Mouse (Mus musculus): ENCODE measurements around the gene Slc38a6. TPM values are rescaled to one million over a fixed set of nuclear protein-coding genes. Genes with fewer than 3 reads are reported as not detected.

Gene Slc38a6
- polyA plus RNA-seq, 1 experiment from 2014 or later, result 7.6 TPM

DNA sequence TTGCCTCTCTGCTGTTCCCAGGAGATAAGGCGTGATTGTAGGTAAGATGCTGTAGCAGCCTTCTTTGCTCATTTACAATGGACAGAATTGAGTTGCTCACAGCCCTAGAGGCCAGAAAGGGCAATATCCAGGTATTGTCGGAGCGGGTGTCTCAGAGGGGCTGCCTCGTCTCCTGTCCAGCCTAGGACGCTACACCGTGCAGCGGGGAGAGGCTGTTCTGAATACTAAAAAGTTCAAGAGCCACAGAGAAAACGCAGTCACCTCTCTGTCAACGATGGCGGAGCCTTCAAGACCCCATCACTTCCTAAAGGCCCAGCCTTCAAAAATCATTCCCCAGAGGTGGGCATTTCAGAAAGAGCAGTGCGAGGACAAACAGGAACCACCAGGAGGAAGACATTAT, 74.6 kb downstream of the Slc38a6 start:
- Histone ChIP-seq H3K36me3 (ENCODE audit: poor library complexity, severe bottlenecking) (no peaks in the 10 kb centered on the region), H3K9me3 (replicated peaks) (no peaks in the 10 kb centered on the region; the same call in 1 of the 2 replicates), H3K4me1 (no peaks in the 10 kb centered on the region), H3K4me2 (no peak overlapping the region), H3K27me3 (no peaks in the 10 kb centered on the region), H3K9ac (no peak overlapping the region), H3K27ac (no peak overlapping the region), H3K4me3 (no peak overlapping the region)
- 79% methylated on average over 11 of the region's 11 CpGs for WGBS
- ATAC-seq, result no peak

DNA sequence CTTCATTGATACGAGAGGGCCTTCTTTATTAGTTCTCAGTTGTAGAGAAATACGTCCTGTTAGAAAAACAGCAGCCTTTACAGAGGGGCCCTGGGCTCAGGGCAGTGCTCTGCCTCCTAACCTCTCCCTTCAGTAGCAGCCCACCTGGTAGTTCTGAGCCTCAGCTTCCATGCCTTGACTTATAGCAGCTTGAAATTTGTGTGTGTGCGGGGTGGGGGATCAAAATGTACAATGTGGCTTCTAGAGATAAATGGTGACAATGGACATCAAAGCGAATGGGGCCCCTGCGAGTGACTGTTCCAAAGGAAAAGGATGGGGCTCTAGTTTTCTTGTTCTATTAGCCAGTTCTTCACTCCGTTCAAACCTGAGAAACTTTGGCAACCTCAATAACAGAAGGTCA, 76.8 kb downstream of the Slc38a6 start:
- no peak overlapping the region for H3K9ac ChIP-seq
- no peaks in the 10 kb centered on the region for H3K27me3 ChIP-seq
- no peak overlapping the region for H3K4me3 ChIP-seq
- no peak overlapping the region for H3K27ac ChIP-seq
- WGBS, result 94% methylated on average over 6 of the region's 6 CpGs
- peaks cover 7% of the 10 kb centered on the region for H3K4me1 ChIP-seq
- no peaks in the 10 kb centered on the region; the same call in 1 of the 2 replicates for H3K9me3 ChIP-seq (replicated peaks)
- no peak overlapping the region for H3K4me2 ChIP-seq
- ATAC-seq, result no peak
- no peaks in the 10 kb centered on the region for H3K36me3 ChIP-seq (ENCODE audit: poor library complexity, severe bottlenecking)

DNA sequence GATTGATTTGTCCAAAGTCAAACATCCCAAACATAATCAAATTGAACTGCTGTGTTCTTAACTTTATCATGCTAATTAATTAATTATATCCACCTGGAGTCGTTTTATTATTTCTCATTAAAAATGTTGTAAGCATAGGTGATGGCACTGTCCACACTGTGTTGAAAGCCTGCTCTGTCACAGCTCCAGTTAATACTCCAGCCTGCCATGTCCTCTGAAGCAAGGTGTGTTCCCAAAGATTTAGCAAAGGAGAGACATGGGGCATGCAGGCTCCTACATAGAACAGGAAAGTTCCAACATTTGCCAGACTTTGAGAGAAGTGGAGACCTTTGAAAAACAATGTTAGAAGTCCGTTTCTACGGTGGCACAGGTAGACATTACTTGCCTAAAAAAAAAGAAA, 77.4 kb downstream of the Slc38a6 start:
- ATAC-seq, result no peak
- no peak overlapping the region for H3K4me2 ChIP-seq
- peaks cover 7% of the 10 kb centered on the region for H3K4me1 ChIP-seq
- H3K9me3 ChIP-seq (replicated peaks), result no peaks in the 10 kb centered on the region
- H3K27me3 ChIP-seq, result no peaks in the 10 kb centered on the region
- no peak overlapping the region for H3K27ac ChIP-seq
- no peaks in the 10 kb centered on the region for H3K36me3 ChIP-seq (ENCODE audit: poor library complexity, severe bottlenecking)
- 92% methylated on average over 3 of the region's 3 CpGs for WGBS
- H3K9ac ChIP-seq, result no peak overlapping the region
- H3K4me3 ChIP-seq, result no peak overlapping the region

DNA sequence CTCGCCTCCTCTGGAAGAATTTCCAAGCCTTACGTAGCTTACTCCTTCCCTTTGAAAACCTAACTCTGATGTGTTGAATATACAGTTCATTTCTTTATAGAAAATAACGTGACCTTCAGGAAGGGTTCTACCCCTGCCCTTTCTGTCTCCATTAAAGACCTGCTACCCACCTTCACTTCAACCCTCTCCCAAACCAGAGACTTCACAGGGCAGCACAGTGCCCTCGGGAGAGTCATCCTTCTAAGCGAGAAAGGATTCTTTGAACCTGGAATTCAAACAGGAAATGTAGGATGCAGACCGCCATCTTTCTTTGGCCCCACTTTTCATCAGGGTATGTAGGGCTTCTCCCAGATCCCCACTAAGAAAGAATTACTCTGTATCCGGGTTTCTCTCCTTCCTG, 80.0 kb downstream of the Slc38a6 start:
- no peaks in the 10 kb centered on the region for H3K27me3 ChIP-seq
- no peak for ATAC-seq
- no peak overlapping the region for H3K27ac ChIP-seq
- WGBS, result 84% methylated on average over 7 of the region's 7 CpGs
- no peaks in the 10 kb centered on the region for H3K36me3 ChIP-seq (ENCODE audit: poor library complexity, severe bottlenecking)
- H3K9ac ChIP-seq, result no peak overlapping the region
- no peak overlapping the region for H3K4me2 ChIP-seq
- peaks cover 7% of the 10 kb centered on the region for H3K4me1 ChIP-seq
- H3K9me3 ChIP-seq (replicated peaks), result no peaks in the 10 kb centered on the region
- H3K4me3 ChIP-seq, result no peak overlapping the region

DNA sequence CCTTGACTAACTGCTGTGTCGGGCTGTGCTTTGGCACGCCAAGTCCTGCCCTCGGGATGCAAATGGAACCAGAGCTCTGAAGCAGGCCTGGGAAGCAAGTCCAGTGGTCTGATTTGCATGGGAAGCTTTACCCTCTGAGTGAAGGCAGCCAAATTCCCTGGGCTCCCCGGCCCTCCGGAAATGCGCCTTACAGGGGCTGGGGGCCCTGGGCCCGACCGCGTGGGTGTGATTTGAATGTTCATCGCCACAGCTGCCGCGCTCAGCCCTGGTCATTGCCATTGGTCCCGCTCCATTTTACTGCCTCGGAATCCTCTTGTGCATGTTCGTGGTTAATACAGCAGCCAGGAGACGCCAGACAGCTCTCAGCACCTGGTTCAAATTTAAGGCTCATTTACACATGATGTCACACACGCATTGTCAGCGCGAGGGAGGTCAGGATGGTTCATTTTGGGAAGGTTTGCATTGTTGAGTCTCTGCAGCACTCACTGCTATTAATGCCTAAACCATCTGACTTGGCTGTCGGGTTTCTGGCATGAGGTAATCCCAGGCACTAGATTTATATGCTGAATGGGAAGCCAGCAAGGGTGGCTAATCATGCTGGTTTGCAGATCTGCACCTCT, 81.0 kb downstream of the Slc38a6 start:
- Histone ChIP-seq H3K4me2 (no peak overlapping the region), H3K4me3 (no peak overlapping the region), H3K36me3 (ENCODE audit: poor library complexity, severe bottlenecking) (no peaks in the 10 kb centered on the region), H3K9me3 (replicated peaks) (no peaks in the 10 kb centered on the region), H3K9ac (no peak overlapping the region), H3K4me1 (peaks cover 7% of the 10 kb centered on the region), H3K27me3 (no peaks in the 10 kb centered on the region), H3K27ac (no peak overlapping the region)
- WGBS, result 41% methylated on average over 20 of the region's 20 CpGs
- peak; percentile 58 for ATAC-seq

DNA sequence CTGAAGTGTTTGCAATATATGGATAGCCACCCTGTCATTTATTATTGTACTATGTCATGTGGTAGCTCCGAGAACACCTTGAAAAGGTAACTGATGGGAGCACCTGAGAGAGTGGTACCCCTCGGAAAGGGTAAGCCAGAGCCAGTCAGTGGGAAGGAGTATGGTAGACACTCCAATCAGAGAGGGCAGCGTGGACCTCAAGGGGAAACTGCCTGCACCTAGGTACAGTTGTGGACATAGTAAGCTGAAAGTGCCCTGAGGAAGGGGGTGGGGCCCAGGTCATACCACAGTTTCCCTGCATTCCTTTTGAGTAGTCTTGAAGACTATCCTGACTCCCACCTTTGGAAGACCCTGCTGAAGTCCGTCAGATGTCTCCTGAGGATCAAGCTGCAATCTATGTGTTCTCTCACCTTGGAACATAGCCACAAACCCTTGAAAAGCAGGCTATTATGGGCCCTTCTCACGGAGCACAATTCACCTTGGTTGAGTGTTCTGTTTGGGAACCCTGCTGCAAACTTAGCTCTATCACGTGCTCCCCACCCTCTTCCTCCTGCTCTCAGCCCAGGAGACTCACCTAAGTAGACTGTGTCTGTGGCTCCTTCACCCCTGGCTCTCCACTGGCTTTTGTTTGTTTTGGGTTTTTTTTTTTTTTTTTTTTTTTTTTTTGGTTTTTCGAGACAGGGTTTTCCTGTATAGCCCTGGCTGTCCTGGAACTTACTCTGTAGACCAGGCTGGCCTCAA, 82.5 kb downstream of the Slc38a6 start:
- ATAC-seq, result no peak
- WGBS, result 85% methylated on average over 7 of the region's 7 CpGs

DNA sequence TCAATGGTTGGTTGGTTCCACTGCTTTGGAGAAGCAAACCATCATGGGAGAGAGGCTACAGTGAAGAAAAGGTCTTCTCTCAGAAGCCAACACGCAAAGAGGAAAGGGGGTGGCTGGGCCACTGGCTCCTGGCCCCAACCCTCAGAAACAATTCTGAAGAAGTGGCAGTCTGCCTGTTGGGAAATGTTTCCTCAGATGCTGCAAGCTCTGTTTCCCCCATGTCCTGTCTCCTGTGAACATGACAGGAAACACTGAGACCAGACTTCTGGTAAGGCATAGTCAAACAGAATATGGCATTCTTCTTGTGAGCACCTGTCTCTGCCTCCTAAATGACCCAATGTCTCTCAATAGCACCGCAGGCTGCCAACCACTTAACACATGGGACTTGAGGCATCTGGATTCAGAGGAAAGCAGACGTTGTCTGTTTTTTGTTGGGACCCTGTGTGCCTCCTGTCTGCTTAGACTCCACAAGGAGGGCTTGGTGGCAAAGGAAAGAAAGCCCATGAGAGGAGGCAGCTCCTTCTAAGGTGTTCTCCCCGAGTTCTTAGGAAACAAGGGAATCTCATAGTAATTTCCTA, 83.9 kb downstream of the Slc38a6 start:
- Histone ChIP-seq H3K27me3 (no peaks in the 10 kb centered on the region), H3K4me2 (no peak overlapping the region), H3K4me1 (peaks cover 7% of the 10 kb centered on the region), H3K9me3 (replicated peaks) (no peaks in the 10 kb centered on the region), H3K36me3 (ENCODE audit: poor library complexity, severe bottlenecking) (no peaks in the 10 kb centered on the region), H3K27ac (no peak overlapping the region), H3K9ac (no peak overlapping the region), H3K4me3 (no peak overlapping the region)
- 69% methylated on average over 4 of the region's 4 CpGs for WGBS
- no peak for ATAC-seq

More for the DNA sequence above, 82.5 kb downstream of the Slc38a6 start:
- no peak overlapping the region for H3K4me3 ChIP-seq
- H3K27me3 ChIP-seq, result no peaks in the 10 kb centered on the region
- H3K27ac ChIP-seq, result no peak overlapping the region
- H3K4me2 ChIP-seq, result no peak overlapping the region
- H3K9ac ChIP-seq, result no peak overlapping the region
- no peaks in the 10 kb centered on the region for H3K36me3 ChIP-seq (ENCODE audit: poor library complexity, severe bottlenecking)
- H3K9me3 ChIP-seq (replicated peaks), result no peaks in the 10 kb centered on the region
- H3K4me1 ChIP-seq, result peaks cover 7% of the 10 kb centered on the region

DNA sequence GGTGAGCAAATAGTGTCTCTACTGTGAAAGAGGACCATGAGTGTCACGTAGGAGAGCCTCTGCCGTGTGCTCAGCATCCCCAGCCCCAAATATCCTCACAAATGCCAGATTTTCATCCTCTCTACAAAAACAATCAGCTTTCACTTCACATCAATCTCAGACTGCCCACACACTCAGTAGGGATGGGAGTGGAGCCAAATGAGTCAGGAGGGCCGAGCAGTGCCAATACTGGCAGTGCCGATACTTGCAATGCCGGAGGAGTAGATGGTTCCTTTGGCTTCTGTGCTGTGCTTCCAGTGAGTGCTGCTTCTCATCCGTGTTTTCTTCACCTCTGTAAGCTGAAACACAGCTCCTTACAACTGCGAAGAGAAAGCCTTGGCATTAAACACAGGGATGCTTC, 84.6 kb downstream of the Slc38a6 start:
- Histone ChIP-seq H3K4me3 (no peak overlapping the region), H3K9ac (no peak overlapping the region), H3K4me1 (peaks cover 7% of the 10 kb centered on the region), H3K4me2 (no peak overlapping the region), H3K36me3 (ENCODE audit: poor library complexity, severe bottlenecking) (no peaks in the 10 kb centered on the region), H3K27me3 (no peaks in the 10 kb centered on the region), H3K9me3 (replicated peaks) (no peaks in the 10 kb centered on the region), H3K27ac (no peak overlapping the region)
- 79% methylated on average over 7 of the region's 7 CpGs for WGBS
- ATAC-seq, result no peak

DNA sequence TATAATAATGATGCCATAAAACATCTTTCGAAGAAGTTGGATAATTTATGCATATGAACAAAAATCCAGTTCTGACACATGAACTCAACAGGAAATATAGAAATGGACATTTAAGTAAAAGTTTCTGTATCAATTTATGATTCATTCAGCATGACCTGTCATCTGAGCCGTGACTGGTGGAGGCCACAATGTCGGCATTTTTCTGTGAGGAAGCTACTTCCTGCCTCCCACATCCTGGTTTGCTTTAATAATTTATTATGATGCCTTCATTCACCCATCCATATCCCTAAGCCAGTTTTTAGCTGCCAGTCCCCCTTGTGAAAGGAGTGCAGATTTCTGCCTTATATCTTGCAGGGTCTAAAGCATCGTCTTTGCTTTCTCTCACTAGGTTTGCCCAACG, 91.4 kb downstream of the Slc38a6 start:
- no peak overlapping the region for H3K4me3 ChIP-seq
- no peaks in the 10 kb centered on the region for H3K9me3 ChIP-seq (replicated peaks)
- H3K36me3 ChIP-seq (ENCODE audit: poor library complexity, severe bottlenecking), result no peaks in the 10 kb centered on the region
- 96% methylated on average over 5 of the region's 5 CpGs for WGBS
- ATAC-seq, result no peak
- no peaks in the 10 kb centered on the region for H3K27me3 ChIP-seq
- no peak overlapping the region for H3K9ac ChIP-seq
- H3K27ac ChIP-seq, result no peak overlapping the region
- H3K4me1 ChIP-seq, result no peaks in the 10 kb centered on the region
- no peak overlapping the region for H3K4me2 ChIP-seq

DNA sequence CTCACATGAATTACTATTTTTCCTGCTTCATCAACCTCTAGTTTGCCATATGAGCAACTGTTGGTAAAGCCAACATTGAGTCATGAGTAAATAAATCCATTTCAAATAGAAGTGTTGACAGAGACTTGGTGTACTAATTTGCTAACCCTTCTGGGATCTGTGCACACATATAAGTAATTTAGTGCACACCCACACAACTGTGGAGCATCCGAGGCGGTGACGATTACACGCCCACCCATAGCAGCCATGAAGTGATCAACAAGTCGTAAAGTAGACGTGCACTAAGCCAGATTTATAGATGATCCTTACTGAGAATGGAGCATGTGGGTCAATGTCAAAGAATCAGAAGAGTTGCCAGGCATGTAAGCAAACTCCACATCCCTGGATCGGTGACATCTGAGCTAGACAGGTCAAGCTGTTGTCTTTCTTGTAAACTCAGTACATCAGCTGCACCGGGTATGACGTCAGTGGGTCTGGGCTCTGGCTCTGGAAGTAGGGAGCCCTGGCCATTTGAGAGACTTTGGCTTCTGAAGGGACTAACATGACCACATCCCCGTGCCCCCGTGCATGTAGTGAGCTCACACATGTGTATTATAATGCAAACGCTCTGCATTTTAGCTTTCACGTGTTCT, 92.3 kb downstream of the Slc38a6 start:
- no peak for ATAC-seq
- no peak overlapping the region for H3K4me2 ChIP-seq
- WGBS, result 90% methylated on average over 13 of the region's 13 CpGs
- no peaks in the 10 kb centered on the region for H3K4me1 ChIP-seq
- no peak overlapping the region for H3K9ac ChIP-seq
- H3K27ac ChIP-seq, result no peak overlapping the region
- H3K4me3 ChIP-seq, result no peak overlapping the region
- no peaks in the 10 kb centered on the region for H3K36me3 ChIP-seq (ENCODE audit: poor library complexity, severe bottlenecking)
- no peaks in the 10 kb centered on the region for H3K9me3 ChIP-seq (replicated peaks)
- no peaks in the 10 kb centered on the region for H3K27me3 ChIP-seq

DNA sequence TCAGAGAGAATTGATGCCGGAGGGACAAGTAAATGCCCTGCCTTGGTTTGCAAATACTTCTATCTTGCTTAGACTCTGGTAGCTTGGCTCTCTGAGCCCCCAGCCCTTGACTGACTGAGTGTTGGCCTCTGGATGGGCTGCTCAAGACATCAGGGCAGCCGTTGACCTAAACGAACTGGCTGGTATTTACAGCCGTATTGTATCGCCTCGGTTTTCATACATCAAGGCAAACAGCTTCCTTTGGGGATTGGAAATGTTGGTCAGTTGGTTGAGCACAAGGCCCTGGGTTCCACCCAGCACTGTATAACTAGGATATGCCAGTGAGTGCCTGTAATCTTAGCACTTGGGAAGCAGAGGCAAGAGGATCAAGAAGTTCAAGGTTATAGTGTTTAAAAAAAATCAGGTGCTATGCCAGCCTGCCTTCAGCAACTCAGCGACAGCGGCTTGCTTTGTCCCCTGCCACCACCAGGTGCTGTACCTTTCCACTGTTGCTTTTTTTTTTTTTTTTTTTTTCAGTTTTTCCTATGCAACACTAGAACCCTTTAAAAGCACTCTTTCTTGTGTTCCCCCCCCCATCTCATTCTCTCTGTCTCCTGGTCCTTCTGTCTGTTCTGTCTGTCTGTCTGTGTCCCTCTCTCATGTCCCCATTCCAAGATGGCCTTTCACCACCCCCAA, 94.2 kb downstream of the Slc38a6 start:
- no peak overlapping the region for H3K27ac ChIP-seq
- H3K9me3 ChIP-seq (replicated peaks), result no peaks in the 10 kb centered on the region
- no peak for ATAC-seq
- H3K27me3 ChIP-seq, result no peaks in the 10 kb centered on the region
- no peaks in the 10 kb centered on the region for H3K4me1 ChIP-seq
- 89% methylated on average over 8 of the region's 8 CpGs for WGBS
- H3K9ac ChIP-seq, result no peak overlapping the region
- no peak overlapping the region for H3K4me3 ChIP-seq
- H3K36me3 ChIP-seq (ENCODE audit: poor library complexity, severe bottlenecking), result no peaks in the 10 kb centered on the region
- H3K4me2 ChIP-seq, result no peak overlapping the region

DNA sequence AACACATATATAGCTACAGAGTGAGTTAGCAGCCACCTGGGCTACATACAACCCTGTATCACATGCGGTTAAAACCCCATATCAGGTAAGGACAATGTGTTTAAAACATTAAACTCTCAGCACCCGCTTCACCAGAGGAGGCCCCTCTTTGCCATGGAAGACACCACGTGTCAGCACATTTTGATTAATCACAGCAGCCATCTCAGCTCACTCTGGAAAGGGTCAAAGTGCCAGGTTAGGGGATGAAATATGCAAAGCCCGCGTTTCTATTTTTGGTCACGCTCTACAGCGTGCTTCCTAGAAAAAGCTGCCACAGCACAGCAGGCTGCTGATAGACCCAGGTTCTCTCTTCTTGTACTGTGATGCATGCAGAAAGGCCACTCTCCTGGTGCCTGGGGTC, 94.9 kb downstream of the Slc38a6 start:
- H3K4me3 ChIP-seq, result no peak overlapping the region
- H3K4me2 ChIP-seq, result no peak overlapping the region
- no peaks in the 10 kb centered on the region for H3K27me3 ChIP-seq
- no peaks in the 10 kb centered on the region for H3K36me3 ChIP-seq (ENCODE audit: poor library complexity, severe bottlenecking)
- H3K9ac ChIP-seq, result no peak overlapping the region
- whole genome bisulfite sequencing, result 70% methylated on average over 7 of the region's 7 CpGs
- no peaks in the 10 kb centered on the region for H3K4me1 ChIP-seq
- H3K27ac ChIP-seq, result no peak overlapping the region
- no peak for ATAC-seq
- H3K9me3 ChIP-seq (replicated peaks), result no peaks in the 10 kb centered on the region
